8 mouse cellular contexts compared by ENCODE assay signal in genomic region chr11:93886411-93887079, GRCm38 (mm10). TPM values are rescaled to one million over a fixed set of nuclear protein-coding genes. Genes with fewer than 3 reads are reported as not detected.
A peak's percentile ranks its signal among the peaks of the same experiment; 100 is the strongest.
DNase-seq lines count a peak whose midpoint lies in the region; ATAC-seq and TF ChIP-seq lines count a peak whose summit lies in the region.

No protein-coding gene starts in this region.

- no peaks in the 10 kb centered on the region for H3K4me1 ChIP-seq in bone marrow, adult 2 months (ENCODE audit: control insufficient read depth, insufficient read depth, low read length)
- H3K4me1 ChIP-seq in forebrain, embryonic 10.5 days = peaks cover 31% of the 10 kb centered on the region
- peaks cover 38% of the 10 kb centered on the region for H3K4me1 ChIP-seq in hindbrain, embryonic 15.5 days (replicated peaks)
- peaks cover 48% of the 10 kb centered on the region for H3K4me1 ChIP-seq in liver, embryonic 12.5 days

- H3K4me3 ChIP-seq in bone marrow, adult 2 months (replicated peaks; ENCODE audit: control insufficient read depth, low read depth, low read length) = peak overlapping the region; percentile 95
- H3K4me3 ChIP-seq in forebrain, embryonic 10.5 days = peak overlapping the region; percentile 96
- peak overlapping the region; percentile 95 for H3K4me3 ChIP-seq in hindbrain, embryonic 15.5 days
- peak overlapping the region; percentile 98 for H3K4me3 ChIP-seq in liver, embryonic 12.5 days

- H3K4me2 ChIP-seq in hindbrain, embryonic 15.5 days = peak overlapping the region; percentile 86
- H3K4me2 ChIP-seq in liver, embryonic 12.5 days = peak overlapping the region; percentile 97

- peak overlapping the region; percentile 89 for H3K9ac ChIP-seq in hindbrain, embryonic 15.5 days
- peak overlapping the region; percentile 98 for H3K9ac ChIP-seq in liver, embryonic 12.5 days

- no peaks in the 10 kb centered on the region for H3K27me3 ChIP-seq in forebrain, embryonic 10.5 days (ENCODE audit: poor library complexity, severe bottlenecking)
- H3K27me3 ChIP-seq in hindbrain, embryonic 15.5 days = no peaks in the 10 kb centered on the region
- no peaks in the 10 kb centered on the region for H3K27me3 ChIP-seq in liver, embryonic 12.5 days (replicated peaks)

- H3K9me3 ChIP-seq in forebrain, embryonic 10.5 days = no peaks in the 10 kb centered on the region
- H3K9me3 ChIP-seq in hindbrain, embryonic 15.5 days = no peaks in the 10 kb centered on the region
- no peaks in the 10 kb centered on the region for H3K9me3 ChIP-seq in liver, embryonic 12.5 days (replicated peaks)

- DNase-seq in layer of hippocampus, adult 8-10 months (ENCODE audit: low spot score in 2 of 2) = peak; percentile 9
- DNase-seq in layer of hippocampus, postnatal 25 days (ENCODE audit: extremely low spot score in 1 of 2, low spot score in 1 of 2) = no peak
- DNase-seq in forebrain, embryonic 10.5 days (ENCODE audit: extremely low spot score, low spot score) = peak; percentile 49
- DNase-seq in naive thymus-derived CD4-positive, alpha-beta T cell, adult 2 months (ENCODE audit: low read depth) = peak; percentile 61
- peak; percentile 68 for DNase-seq in testis, postnatal 10 days (ENCODE audit: low spot score)

- no peak for TF ChIP-seq CTCF in bone marrow, adult 2 months (IDR thresholded peaks at IDR 0.05; ENCODE audit: control insufficient read depth, insufficient read depth, low read length)

- H3K36me3 ChIP-seq in forebrain, embryonic 10.5 days (replicated peaks) = peaks cover 50% of the 10 kb centered on the region
- peaks cover under 1% of the 10 kb centered on the region; the same call in 1 of the 2 replicates for H3K36me3 ChIP-seq in hindbrain, embryonic 15.5 days
- peaks cover 33% of the 10 kb centered on the region for H3K36me3 ChIP-seq in liver, embryonic 12.5 days

- no peak for ATAC-seq in hindbrain, embryonic 15.5 days (ENCODE audit: low FRiP score, low read depth)
- ATAC-seq in liver, embryonic 12.5 days = no peak

- H3K27ac ChIP-seq in bone marrow, adult 2 months (ENCODE audit: control insufficient read depth, insufficient read depth, low read depth, low read length, poor library complexity) = peak overlapping the region; percentile 98
- peak overlapping the region; percentile 98 for H3K27ac ChIP-seq in forebrain, embryonic 10.5 days
- H3K27ac ChIP-seq in hindbrain, embryonic 15.5 days (replicated peaks) = peak overlapping the region; percentile 96
- peak overlapping the region; percentile 91 for H3K27ac ChIP-seq in liver, embryonic 12.5 days

- TF ChIP-seq POLR2A in bone marrow, adult 2 months (IDR thresholded peaks at IDR 0.05; ENCODE audit: borderline replicate concordance, control insufficient read depth, low read depth, low read length) = no peak

- WGBS in bone marrow, adult 2 months = 0% methylated on average over 34 of the region's 34 CpGs
- WGBS in forebrain, embryonic 10.5 days = under 1% methylated on average over 34 of the region's 34 CpGs
- WGBS in hindbrain, embryonic 15.5 days = 1% methylated on average over 33 of the region's 34 CpGs
- under 1% methylated on average over 33 of the region's 34 CpGs for WGBS in liver, embryonic 12.5 days (ENCODE audit: insufficient replicate concordance)

RNA-seq across cellular contexts. Expression of gene Mbtd1, which starts 0.9 kb away (rescaled TPM):
- 10 to 100 TPM; 28.4 to 40.9 (median 33.5) TPM for total RNA-seq in layer of hippocampus, adult 8-10 months (2022)
- total RNA-seq in layer of hippocampus, postnatal 25 days (2021) = 10 to 100 TPM; 25.5 to 35.7 TPM
- 9.4 and 20.3 TPM in 2 replicates for polyA plus RNA-seq in bone marrow, adult 2 months (2011; ENCODE audit: insufficient read depth, insufficient read length, low replicate concordance, missing spikeins)
- 41.1 and 42.7 TPM in 2 replicates for polyA plus RNA-seq in forebrain, embryonic 10.5 days (2016; fragmentation: Nextera tagmentation; extraction: Ambion mirVana)
- 22.3 and 22.9 TPM in 2 replicates for polyA plus RNA-seq in hindbrain, embryonic 15.5 days (2015; fragmentation: Nextera tagmentation; extraction: Ambion mirVana)
- 12.8 and 14.3 TPM in 2 replicates for polyA plus RNA-seq in liver, embryonic 12.5 days (2016; fragmentation: Nextera tagmentation; extraction: Ambion mirVana)

RNA-seq across cellular contexts. Expression of gene Utp18, which starts 1.0 kb away (rescaled TPM):
- 10 to 100 TPM; 21.6 to 23.3 (median 22.4) TPM for total RNA-seq in layer of hippocampus, adult 8-10 months (2022)
- 10 to 100 TPM; 24.8 to 25.1 TPM for total RNA-seq in layer of hippocampus, postnatal 25 days (2021)
- polyA plus RNA-seq in bone marrow, adult 2 months (2011; ENCODE audit: insufficient read depth, insufficient read length, low replicate concordance, missing spikeins) = 7.9 and 16.7 TPM in 2 replicates
- polyA plus RNA-seq in forebrain, embryonic 10.5 days (2016; fragmentation: Nextera tagmentation; extraction: Ambion mirVana) = 38.6 and 38.8 TPM in 2 replicates
- 30.5 and 30.8 TPM in 2 replicates for polyA plus RNA-seq in hindbrain, embryonic 15.5 days (2015; fragmentation: Nextera tagmentation; extraction: Ambion mirVana)
- polyA plus RNA-seq in liver, embryonic 12.5 days (2016; fragmentation: Nextera tagmentation; extraction: Ambion mirVana) = 38.6 and 38.9 TPM in 2 replicates

Comparison
In these comparisons a context has a peak if more than half of its experiments do, and no peak if none do; other contexts are left out.
1. DNase-seq: peak in layer of hippocampus, adult 8-10 months (2 of 2), forebrain, embryonic 10.5 days (single experiment), naive thymus-derived CD4-positive, alpha-beta T cell, adult 2 months (single experiment) and testis, postnatal 10 days (single experiment); none in layer of hippocampus, postnatal 25 days (0 of 2).
2. Peak in every context shown above with its lines, with median percentiles within 50 percentile points of each other: H3K27ac ChIP-seq and H3K4me3 ChIP-seq.